Mouse (Mus musculus) forebrain, embryonic 16.5 days (tissue): Measurements from ENCODE around the gene Fat3. TPM values are rescaled to one million over a fixed set of nuclear protein-coding genes. Genes with fewer than 3 reads are reported as not detected.

ENCODE experiments used
- ATAC-seq: fragments of 200-750 bp; cut with Nextera tagmentation; 2 replicates; pipeline ENCODE4 v1.8.0; 2017; ENCODE audit warnings: mild to moderate bottlenecking, moderate library complexity
- H3K27ac ChIP-seq: fragments of 300-500 bp; sonication (generic); 2 replicates; pipeline ENCODE4 v1.5.1; 2014; ENCODE audit warnings: low read length, control low read depth
- H3K27me3 ChIP-seq: fragments of 300-500 bp; sonication (generic); replicated peaks from 2 replicates; pipeline ENCODE4 v1.6.1; 2014; ENCODE audit warnings: low read length; ENCODE audit not compliant: control insufficient read depth, insufficient read depth
- H3K36me3 ChIP-seq: fragments of 300-500 bp; sonication (generic); 2 replicates; pipeline ENCODE4 v1.6.1; 2014; ENCODE audit not compliant: control insufficient read depth, insufficient read depth
- H3K4me1 ChIP-seq: fragments of 300-500 bp; sonication (generic); replicated peaks from 2 replicates; pipeline ENCODE4 v1.6.1; 2014; ENCODE audit warnings: low read length; ENCODE audit not compliant: control insufficient read depth, insufficient read depth
- H3K4me2 ChIP-seq: fragments of 300-500 bp; sonication (generic); 2 replicates; pipeline ENCODE4 v1.6.1; 2014; ENCODE audit warnings: mild to moderate bottlenecking, low read length, control low read depth
- H3K4me3 ChIP-seq: fragments of 300-500 bp; sonication (generic); replicated peaks from 2 replicates; pipeline ENCODE4 v1.5.1; 2014; ENCODE audit warnings: mild to moderate bottlenecking, low read length, control low read depth
- H3K9ac ChIP-seq: fragments of 300-500 bp; sonication (generic); replicated peaks from 2 replicates; pipeline ENCODE4 v1.6.1; 2014; ENCODE audit warnings: low read depth, low read length, control low read depth
- H3K9me3 ChIP-seq: fragments of 300-500 bp; sonication (generic); 2 replicates; pipeline ENCODE4 v1.6.1; 2016; ENCODE audit warnings: low read length; ENCODE audit not compliant: control insufficient read depth
- WGBS: fragments of 180-500 bp; shearing (Covaris S2); extraction: QIAGEN DNeasy Blood & Tissue Kit; methylation state at CpG from one replicate; pipeline ENCODE4 v1.1.7; 2014; 5-methylcytosine and 5-hydroxymethylcytosine counted together
- polyA plus RNA-seq: library from polyadenylated mRNA; unstranded; fragments of >200 nt; fragmentation: Nextera tagmentation; extraction: Ambion mirVana; gene quantifications from 2 replicates; pipeline ENCODE4 v1.2.1, GENCODE M21; 2015

Gene Fat3
- polyA plus RNA-seq, 1 experiment from 2014 or later: 12.8 TPM

GRCm38 (mm10) chr9:16344902-16345855 is 155.9 kb downstream of the Fat3 start:
- peak overlapping the region; percentile 56 for H3K27ac ChIP-seq

GRCm38 (mm10) chr9:16343191-16343590 is 157.9 kb downstream of the Fat3 start:
- no peak overlapping the region for H3K9ac ChIP-seq
- H3K9me3 ChIP-seq: no peaks in the 10 kb centered on the region
- no peak overlapping the region for H3K4me3 ChIP-seq
- H3K27me3 ChIP-seq: no peaks in the 10 kb centered on the region
- no peak overlapping the region for H3K27ac ChIP-seq
- WGBS: 51% methylated on average over 2 of the region's 2 CpGs
- no peaks in the 10 kb centered on the region for H3K36me3 ChIP-seq
- H3K4me1 ChIP-seq: peaks cover 32% of the 10 kb centered on the region
- no peak overlapping the region for H3K4me2 ChIP-seq
- peak; percentile 69 for ATAC-seq

More at GRCm38 (mm10) chr9:16344902-16345855, 155.9 kb downstream of the Fat3 start:
- WGBS: 47% methylated on average over 11 of the region's 11 CpGs
- no peaks in the 10 kb centered on the region for H3K36me3 ChIP-seq
- peak; percentile 84 for ATAC-seq
- H3K27me3 ChIP-seq: no peaks in the 10 kb centered on the region
- peaks cover 32% of the 10 kb centered on the region for H3K4me1 ChIP-seq
- H3K4me3 ChIP-seq: no peak overlapping the region
- no peak overlapping the region for H3K9ac ChIP-seq
- H3K9me3 ChIP-seq: no peaks in the 10 kb centered on the region
- H3K4me2 ChIP-seq: peak overlapping the region; percentile 28

- Histone ChIP-seq H3K9ac (no peak overlapping the region), H3K36me3 (no peaks in the 10 kb centered on the region), H3K4me2 (no peak overlapping the region), H3K27ac (no peak overlapping the region), H3K4me1 (peaks cover 32% of the 10 kb centered on the region), H3K9me3 (no peaks in the 10 kb centered on the region), H3K27me3 (no peaks in the 10 kb centered on the region), H3K4me3 (no peak overlapping the region)
- WGBS: 72% methylated on average over 8 of the region's 8 CpGs
- ATAC-seq: no peak
Observed at GRCm38 (mm10) chr9:16342577-16342976, 158.5 kb downstream of the Fat3 start.

GRCm38 (mm10) chr9:16330290-16330984 is 170.6 kb downstream of the Fat3 start:
- H3K36me3 ChIP-seq: no peaks in the 10 kb centered on the region
- H3K4me3 ChIP-seq: no peak overlapping the region
- H3K9ac ChIP-seq: no peak overlapping the region
- no peak overlapping the region for H3K27ac ChIP-seq
- H3K4me1 ChIP-seq: no peaks in the 10 kb centered on the region; the same call in 1 of the 2 replicates
- H3K27me3 ChIP-seq: no peaks in the 10 kb centered on the region
- WGBS: 18% methylated on average over 3 of the region's 3 CpGs
- ATAC-seq: peak; percentile 61
- H3K9me3 ChIP-seq: no peaks in the 10 kb centered on the region
- no peak overlapping the region for H3K4me2 ChIP-seq

GRCm38 (mm10) chr9:16318957-16319356 is 182.1 kb downstream of the Fat3 start:
- 0 out of 2 replicates have a peak, but pooled peaks cover 2% of the 10 kb centered on the region for H3K9me3 ChIP-seq
- no peaks in the 10 kb centered on the region for H3K27me3 ChIP-seq
- no peak overlapping the region for H3K9ac ChIP-seq
- ATAC-seq: no peak
- no peak overlapping the region for H3K4me3 ChIP-seq
- no peak overlapping the region for H3K27ac ChIP-seq
- WGBS: 67% methylated on average over 1 of the region's 1 CpGs
- H3K36me3 ChIP-seq: no peaks in the 10 kb centered on the region
- H3K4me2 ChIP-seq: no peak overlapping the region
- no peaks in the 10 kb centered on the region for H3K4me1 ChIP-seq

- H3K27ac ChIP-seq: no peak overlapping the region
- H3K4me1 ChIP-seq: no peaks in the 10 kb centered on the region
- H3K4me3 ChIP-seq: no peak overlapping the region
- no peak overlapping the region for H3K4me2 ChIP-seq
- no peaks in the 10 kb centered on the region for H3K27me3 ChIP-seq
- no peak overlapping the region for H3K9ac ChIP-seq
- WGBS: 83% methylated on average over 4 of the region's 4 CpGs
- no peak for ATAC-seq
- 0 out of 2 replicates have a peak, but pooled peaks cover 2% of the 10 kb centered on the region for H3K9me3 ChIP-seq
- no peaks in the 10 kb centered on the region for H3K36me3 ChIP-seq
Observed at GRCm38 (mm10) chr9:16312599-16313197, 188.4 kb downstream of the Fat3 start.

GRCm38 (mm10) chr9:16310855-16311848 is 189.9 kb downstream of the Fat3 start:
- Histone ChIP-seq H3K4me2 (no peak overlapping the region), H3K27ac (no peak overlapping the region), H3K36me3 (no peaks in the 10 kb centered on the region), H3K4me3 (no peak overlapping the region), H3K4me1 (peaks cover 3% of the 10 kb centered on the region; the same call in 1 of the 2 replicates), H3K27me3 (no peaks in the 10 kb centered on the region), H3K9me3 (no peaks in the 10 kb centered on the region), H3K9ac (no peak overlapping the region)
- WGBS: 40% methylated on average over 5 of the region's 5 CpGs
- ATAC-seq: 0 out of 2 replicates have a peak, but pooled peaks have one; percentile 24

GRCm38 (mm10) chr9:16310305-16310704 is 190.8 kb downstream of the Fat3 start:
- Histone ChIP-seq H3K4me3 (no peak overlapping the region), H3K4me1 (peaks cover 4% of the 10 kb centered on the region; the same call in 1 of the 2 replicates), H3K27ac (no peak overlapping the region), H3K4me2 (no peak overlapping the region), H3K9ac (no peak overlapping the region), H3K9me3 (no peaks in the 10 kb centered on the region), H3K27me3 (no peaks in the 10 kb centered on the region), H3K36me3 (no peaks in the 10 kb centered on the region)
- no peak for ATAC-seq
- WGBS: 84% methylated on average over 4 of the region's 4 CpGs
